Mouse (Mus musculus) MEL (cell line): Measurements from ENCODE around the gene Ism1. TPM values are rescaled to one million over a fixed set of nuclear protein-coding genes. Genes with fewer than 3 reads are reported as not detected.

Source experiments
- DNase-seq: peaks from one replicate; pipeline ENCODE4 v3.0.0; 2011; ENCODE audit warnings: low read depth, low spot score
- H3K27ac ChIP-seq: 2 replicates; pipeline ENCODE4 v1.5.1; 2012; ENCODE audit warnings: low read depth, mild to moderate bottlenecking, control low read depth, low read length, moderate library complexity; ENCODE audit not compliant: control insufficient read depth
- H3K27me3 ChIP-seq, 2 experiments: fragments of 150-350 bp in 1 of 2; sonication (generic) in 1 of 2; 2 replicates each; pipeline ENCODE4 v1.6.1; 2012; ENCODE audit warnings: low read length in 2 of 2, mild to moderate bottlenecking in 2 of 2, improper control_type of control experiment in 1 of 2, moderate library complexity in 1 of 2; ENCODE audit not compliant: insufficient read depth in 2 of 2, control insufficient read depth in 1 of 2
- H3K36me3 ChIP-seq, 2 experiments: 2 replicates each; pipeline ENCODE4 v1.6.1; 2012 to 2014; ENCODE audit warnings: low read length in 2 of 2, improper control_type of control experiment in 1 of 2, inconsistent platforms in 1 of 2, mild to moderate bottlenecking in 1 of 2; ENCODE audit not compliant: insufficient read depth in 2 of 2, control insufficient read depth in 1 of 2
- H3K4me1 ChIP-seq, 2 experiments: fragments of 150-350 bp in 1 of 2; sonication (generic) in 1 of 2; 2 replicates each; pipeline ENCODE4 v1.6.1; 2012; ENCODE audit warnings: low read length in 2 of 2, improper control_type of control experiment in 1 of 2, mild to moderate bottlenecking in 1 of 2; ENCODE audit not compliant: insufficient read depth in 2 of 2, control insufficient read depth in 1 of 2
- H3K4me3 ChIP-seq, 2 experiments: fragments of 150-350 bp in 1 of 2; sonication (generic) in 1 of 2; 2 replicates each; pipeline ENCODE4 v1.5.1; 2012; ENCODE audit warnings: low read depth in 2 of 2, low read length in 2 of 2, mild to moderate bottlenecking in 2 of 2, moderate library complexity in 2 of 2, control low read depth in 1 of 2, improper control_type of control experiment in 1 of 2; ENCODE audit not compliant: control insufficient read depth in 1 of 2, insufficient read depth in 1 of 2
- H3K79me2 ChIP-seq: 2 replicates; pipeline ENCODE4 v1.6.1; 2012; ENCODE audit warnings: mild to moderate bottlenecking, low read length, moderate library complexity; ENCODE audit not compliant: control insufficient read depth, poor library complexity, insufficient read depth
- H3K9ac ChIP-seq: 2 replicates; pipeline ENCODE4 v1.6.1; 2012; ENCODE audit warnings: low read depth, mild to moderate bottlenecking, control low read depth, low read length, moderate library complexity; ENCODE audit not compliant: control insufficient read depth, poor library complexity, severe bottlenecking
- H3K9me3 ChIP-seq: fragments of 150-350 bp; sonication (generic); replicated peaks from 2 replicates; pipeline ENCODE4 v1.6.1; 2012; ENCODE audit warnings: mild to moderate bottlenecking, low read length, improper control_type of control experiment, moderate library complexity; ENCODE audit not compliant: insufficient read depth
- BHLHE40 ChIP-seq: IDR thresholded peaks from 2 replicates; pipeline ENCODE4 v1.6.1; 2012; ENCODE audit warnings: low read depth, mild to moderate bottlenecking, inconsistent platforms, low read length, improper control_type of control experiment, borderline replicate concordance
- CHD2 ChIP-seq: IDR thresholded peaks from 2 replicates; pipeline ENCODE4 v1.6.1; 2011; ENCODE audit warnings: low read length, improper control_type of control experiment
- CTCF ChIP-seq, 3 experiments: IDR thresholded peaks in 2 of 3; conservative IDR thresholded peaks in 1 of 3; 2 replicates each; pipeline ENCODE4 v1.5.1; 2011 to 2012; ENCODE audit warnings: low read length in 3 of 3, low read depth in 2 of 3, mild to moderate bottlenecking in 2 of 3, improper control_type of control experiment in 1 of 3, inconsistent platforms in 1 of 3, mixed read lengths in 1 of 3, moderate library complexity in 1 of 3; ENCODE audit not compliant: control insufficient read depth in 1 of 3, insufficient read depth in 1 of 3, poor library complexity in 1 of 3, severe bottlenecking in 1 of 3
- E2F4 ChIP-seq: IDR thresholded peaks from 2 replicates; pipeline ENCODE4 v1.6.1; 2011; ENCODE audit warnings: low read depth, low read length, improper control_type of control experiment, borderline replicate concordance
- ELF1 ChIP-seq: IDR thresholded peaks from 2 replicates; pipeline ENCODE4 v1.6.1; 2014; ENCODE audit warnings: low read depth, mild to moderate bottlenecking, inconsistent platforms, low read length, improper control_type of control experiment, moderate library complexity
- HCFC1 ChIP-seq: IDR thresholded peaks from 2 replicates; pipeline ENCODE4 v1.6.1; 2012; ENCODE audit warnings: low read depth, mild to moderate bottlenecking, inconsistent platforms, low read length, improper control_type of control experiment, moderate library complexity
- JUND ChIP-seq: IDR thresholded peaks from 2 replicates; pipeline ENCODE4 v1.6.1; 2011; ENCODE audit warnings: low read depth, mild to moderate bottlenecking, improper control_type of control experiment, low read length
- KAT2A ChIP-seq: conservative IDR thresholded peaks from 2 replicates; pipeline ENCODE4 v1.6.1; 2012; ENCODE audit warnings: low read depth, low read length, improper control_type of control experiment, inconsistent platforms
- POLR2A ChIP-seq, 2 experiments: IDR thresholded peaks; 2 replicates each; pipeline ENCODE4 v1.6.1; 2011 to 2012; ENCODE audit warnings: low read length in 2 of 2, mild to moderate bottlenecking in 2 of 2, control low read depth in 1 of 2, improper control_type of control experiment in 1 of 2, low read depth in 1 of 2, moderate library complexity in 1 of 2; ENCODE audit not compliant: control insufficient read depth in 1 of 2, insufficient read depth in 1 of 2, poor library complexity in 1 of 2
- POLR2AphosphoS5 ChIP-seq: IDR thresholded peaks from 2 replicates; pipeline ENCODE4 v1.6.1; 2012; ENCODE audit warnings: low read depth, borderline replicate concordance, mild to moderate bottlenecking, inconsistent platforms, low read length, moderate library complexity, mixed read lengths
- RAD21 ChIP-seq: IDR thresholded peaks from 2 replicates; pipeline ENCODE4 v1.6.1; 2011; ENCODE audit warnings: mild to moderate bottlenecking, low read depth, low read length, improper control_type of control experiment
- SIN3A ChIP-seq: IDR thresholded peaks from 2 replicates; pipeline ENCODE4 v1.6.1; 2012; ENCODE audit warnings: low read length, improper control_type of control experiment, inconsistent platforms
- TAL1 ChIP-seq: IDR thresholded peaks from 2 replicates; pipeline ENCODE4 v1.6.1; 2012; ENCODE audit warnings: mild to moderate bottlenecking, inconsistent platforms, low read length, moderate library complexity, mixed read lengths
- TBP ChIP-seq: IDR thresholded peaks from 2 replicates; pipeline ENCODE4 v1.8.0; 2011; ENCODE audit warnings: low read depth, low read length, improper control_type of control experiment
- TCF12 ChIP-seq: IDR thresholded peaks from 2 replicates; pipeline ENCODE4 v1.6.1; 2014; ENCODE audit warnings: low read depth, mild to moderate bottlenecking, inconsistent platforms, low read length, improper control_type of control experiment, moderate library complexity
- UBTF ChIP-seq: IDR thresholded peaks from 2 replicates; pipeline ENCODE4 v1.6.1; 2012; ENCODE audit warnings: low read depth, mild to moderate bottlenecking, inconsistent platforms, low read length, improper control_type of control experiment, moderate library complexity, borderline replicate concordance; ENCODE audit not compliant: insufficient read depth
- USF1 ChIP-seq: IDR thresholded peaks from 2 replicates; pipeline ENCODE4 v1.6.1; 2014; ENCODE audit warnings: low read depth, mild to moderate bottlenecking, inconsistent platforms, low read length, improper control_type of control experiment, moderate library complexity
- ZMIZ1 ChIP-seq: IDR thresholded peaks from 2 replicates; pipeline ENCODE4 v1.6.1; 2012; ENCODE audit warnings: low read depth, mild to moderate bottlenecking, inconsistent platforms, low read length, improper control_type of control experiment, moderate library complexity
- polyA plus RNA-seq, 2 experiments: library from polyadenylated mRNA; stranded (reverse) in 1 of 2; unstranded in 1 of 2; fragments of >175 nt in 1 of 2; fragments of >200 nt in 1 of 2; gene quantifications; 2 replicates each; pipeline versions ENCODE4 v1.2.1 to v1.2.4; 2012; ENCODE audit warnings: low replicate concordance in 2 of 2, low read depth in 1 of 2; ENCODE audit not compliant: insufficient read length in 2 of 2, insufficient read depth in 1 of 2, missing spikeins in 1 of 2
- total RNA-seq: library from RNA; depleted of rRNA; stranded (reverse); fragments of 300-350 nt; gene quantifications from 2 replicates; pipeline ENCODE4 v1.2.3, GENCODE M21; 2012

Ism1 gene
- total and polyA plus RNA-seq, 3 experiments, result not detected

DNA sequence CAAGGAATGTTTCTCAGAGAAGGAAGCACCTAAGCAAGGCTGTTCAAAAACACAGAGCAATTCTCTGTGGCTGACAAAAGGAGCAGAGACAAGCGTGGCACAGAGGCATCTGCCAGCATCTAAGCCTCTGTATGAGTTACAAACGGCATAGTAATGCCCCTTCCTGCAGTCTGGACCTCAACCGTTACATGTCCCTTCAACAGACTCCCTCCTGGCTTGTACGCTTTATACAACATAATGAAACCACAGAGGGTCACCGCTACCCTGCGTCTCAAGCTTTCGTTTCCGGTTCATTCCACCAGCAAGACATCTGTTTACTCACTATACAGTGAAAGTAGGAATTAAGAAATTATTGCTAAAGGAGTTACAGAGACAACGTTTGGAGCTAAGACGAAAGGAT, 34.1 kb downstream of the Ism1 start:
- Histone ChIP-seq H3K36me3 (no peaks in the 10 kb centered on the region), H3K4me1 (no peaks in the 10 kb centered on the region), H3K27ac (no peak overlapping the region), H3K4me3 (no peak overlapping the region), H3K79me2 (no peaks in the 10 kb centered on the region), H3K9me3 (no peaks in the 10 kb centered on the region), H3K27me3 (no peaks in the 10 kb centered on the region), H3K9ac (no peak overlapping the region)
- no peak for DNase-seq
- no peak for TF ChIP-seq HCFC1

DNA sequence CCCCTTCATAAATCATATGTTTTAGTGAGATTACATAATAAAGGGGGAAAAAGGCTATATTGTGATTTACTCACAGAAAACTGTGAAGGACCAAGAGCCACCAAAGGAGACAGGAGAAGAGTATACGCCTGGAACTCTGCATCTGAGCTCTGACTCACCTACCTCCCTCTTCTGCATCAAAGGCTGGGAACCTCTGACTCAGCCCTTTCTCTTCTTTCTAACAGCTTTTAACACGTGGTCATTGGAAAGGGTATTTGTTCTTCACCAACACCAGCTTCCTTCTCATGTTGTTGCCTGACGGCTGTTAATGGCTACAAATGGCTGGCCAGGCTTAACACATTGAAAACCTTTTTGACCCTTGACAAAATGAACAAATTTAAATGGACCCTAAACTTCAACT, 36.2 kb downstream of the Ism1 start:
- TF ChIP-seq RAD21 (no peak), ELF1 (no peak), E2F4 (no peak), USF1 (no peak), ZMIZ1 (no peak), CHD2 (no peak), KAT2A (no peak), TBP (no peak), BHLHE40 (no peak), JUND (no peak), SIN3A (no peak), TCF12 (no peak), UBTF (no peak), POLR2A (IDR thresholded peaks at IDR 0.05; ENCODE audit: control insufficient read depth in 1 of 2, insufficient read depth in 1 of 2, low read depth in 1 of 2, low read length in 2 of 2, poor library complexity in 1 of 2) (no peak), CTCF (IDR thresholded peaks at IDR 0.05 in 2 of 3, conservative IDR thresholded peaks at IDR 0.05 in 1 of 3; ENCODE audit: control insufficient read depth in 1 of 3, insufficient read depth in 1 of 3, low read depth in 2 of 3, low read length in 3 of 3, poor library complexity in 1 of 3, severe bottlenecking in 1 of 3) (no peak), TAL1 (no peak), POLR2AphosphoS5 (no peak)
- Histone ChIP-seq H3K27me3 (no peaks in the 10 kb centered on the region), H3K9ac (no peak overlapping the region), H3K9me3 (no peaks in the 10 kb centered on the region), H3K27ac (no peak overlapping the region), H3K36me3 (no peaks in the 10 kb centered on the region), H3K79me2 (no peaks in the 10 kb centered on the region), H3K4me3 (no peak overlapping the region), H3K4me1 (no peaks in the 10 kb centered on the region)
- DNase-seq, result no peak
